Mouse (Mus musculus) frontal cortex, postnatal 10 days (tissue): ENCODE results near the gene Pitpnc1.

Experiments used
- DNase-seq, 2 experiments: peaks; one replicate each; pipeline ENCODE4 v3.0.0; 2022; ENCODE audit warnings: low spot score in 2 of 2, mixed read lengths in 1 of 2

Gene Pitpnc1

DNA sequence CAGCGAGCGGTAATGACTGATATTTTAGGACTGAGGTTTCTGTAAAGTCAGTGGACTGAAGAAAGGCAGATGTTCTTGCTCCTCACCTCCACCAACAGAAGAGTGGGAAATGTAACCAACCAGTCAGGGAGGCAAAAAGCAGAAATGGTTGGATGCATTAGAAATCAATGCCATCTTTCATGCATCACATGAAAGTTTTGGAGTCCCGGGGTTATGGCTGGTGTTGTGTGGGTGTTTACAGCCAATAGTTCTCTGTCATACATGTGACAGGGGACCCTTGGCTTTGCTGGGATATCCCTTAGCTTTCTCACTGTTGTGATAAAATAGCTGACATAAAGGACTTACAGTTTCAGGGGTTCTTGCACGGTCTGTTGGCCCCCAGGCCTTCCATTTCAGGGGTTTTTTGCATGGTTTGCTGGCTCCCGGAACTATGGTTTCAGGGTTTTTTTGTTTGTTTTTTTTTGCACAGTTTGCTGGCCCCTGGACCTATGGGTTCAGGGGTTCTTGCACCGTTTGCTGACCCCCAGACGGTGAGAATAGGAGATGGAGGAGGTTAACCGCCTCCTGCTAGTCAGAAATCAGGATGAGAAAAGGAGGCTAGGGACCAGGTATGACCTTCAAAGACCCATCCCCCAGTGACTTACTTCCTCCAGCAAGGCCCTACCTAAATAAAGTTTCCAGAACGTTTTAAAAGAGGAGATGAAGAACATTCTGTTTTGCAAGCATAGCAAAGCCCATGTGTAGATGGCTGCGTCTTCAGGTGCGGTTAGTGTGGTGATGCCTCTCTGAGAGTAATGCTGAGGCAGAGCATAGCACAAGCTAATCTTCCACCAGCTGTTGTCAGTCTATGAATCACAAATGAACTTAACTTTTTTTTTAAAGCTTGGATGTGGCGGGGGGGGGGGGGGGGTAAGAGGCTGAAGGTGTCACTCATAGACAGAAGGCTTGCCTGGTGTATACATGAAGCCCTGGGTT, 27.1 kb downstream of the Pitpnc1 start:
- DNase-seq = no peak

DNA sequence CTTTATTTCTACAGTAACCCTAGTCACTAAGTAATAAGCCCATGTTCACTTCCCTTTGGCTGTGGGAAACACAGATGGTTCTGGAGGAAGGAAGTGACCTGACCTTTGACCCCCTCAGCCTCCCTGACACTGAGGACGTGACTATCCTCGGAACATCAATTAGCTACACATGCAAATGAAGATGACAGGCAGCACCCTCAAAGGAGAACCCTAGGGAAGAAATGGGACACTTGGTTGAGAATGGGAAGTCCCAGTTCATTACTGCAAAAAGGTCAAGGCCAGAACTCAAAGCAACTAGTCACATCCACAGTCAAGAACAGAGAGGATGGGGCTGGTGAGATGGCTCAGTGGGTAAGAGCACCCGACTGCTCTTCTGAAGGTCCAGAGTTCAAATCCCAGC, 29.4 kb downstream of the Pitpnc1 start:
- DNase-seq = no peak

DNA sequence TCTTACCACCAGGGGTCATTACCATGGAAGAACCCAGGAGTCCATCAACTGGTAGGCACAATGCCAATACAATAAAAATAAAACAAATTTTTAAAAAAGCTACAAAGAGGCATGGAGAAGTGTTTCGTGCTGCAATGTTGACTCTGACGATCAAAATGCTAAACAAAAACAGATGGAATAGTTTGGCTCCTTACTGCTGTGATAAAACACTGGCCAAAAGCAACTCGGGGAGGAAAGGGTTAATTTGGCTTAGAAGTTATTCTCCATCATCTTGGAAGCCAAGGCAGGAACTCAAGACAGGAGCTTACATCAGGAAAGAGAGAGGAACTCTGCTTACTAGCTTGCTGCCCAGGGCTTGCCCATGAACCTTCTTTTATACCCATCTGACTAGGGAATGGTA, 32.4 kb downstream of the Pitpnc1 start:
- DNase-seq = no peak

DNA sequence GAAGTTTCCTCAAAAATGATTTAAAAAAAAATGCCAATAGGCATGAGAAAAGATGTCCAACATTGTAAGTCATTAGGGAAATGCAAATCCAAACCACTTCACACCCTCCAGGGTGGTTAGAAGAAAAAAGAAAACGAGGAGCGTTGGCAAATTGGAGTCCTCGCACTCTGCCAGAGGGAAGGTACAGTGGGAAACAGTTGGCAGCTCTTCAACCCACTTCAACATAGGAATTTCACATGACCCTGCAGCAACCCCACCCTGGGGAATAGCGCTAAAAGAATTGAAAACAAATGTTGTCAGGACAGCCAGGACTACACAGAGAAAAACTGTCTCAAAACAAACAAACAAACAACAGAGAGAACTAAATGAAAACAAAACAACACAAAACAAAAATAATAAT, 32.8 kb downstream of the Pitpnc1 start:
- DNase-seq = no peak

DNA sequence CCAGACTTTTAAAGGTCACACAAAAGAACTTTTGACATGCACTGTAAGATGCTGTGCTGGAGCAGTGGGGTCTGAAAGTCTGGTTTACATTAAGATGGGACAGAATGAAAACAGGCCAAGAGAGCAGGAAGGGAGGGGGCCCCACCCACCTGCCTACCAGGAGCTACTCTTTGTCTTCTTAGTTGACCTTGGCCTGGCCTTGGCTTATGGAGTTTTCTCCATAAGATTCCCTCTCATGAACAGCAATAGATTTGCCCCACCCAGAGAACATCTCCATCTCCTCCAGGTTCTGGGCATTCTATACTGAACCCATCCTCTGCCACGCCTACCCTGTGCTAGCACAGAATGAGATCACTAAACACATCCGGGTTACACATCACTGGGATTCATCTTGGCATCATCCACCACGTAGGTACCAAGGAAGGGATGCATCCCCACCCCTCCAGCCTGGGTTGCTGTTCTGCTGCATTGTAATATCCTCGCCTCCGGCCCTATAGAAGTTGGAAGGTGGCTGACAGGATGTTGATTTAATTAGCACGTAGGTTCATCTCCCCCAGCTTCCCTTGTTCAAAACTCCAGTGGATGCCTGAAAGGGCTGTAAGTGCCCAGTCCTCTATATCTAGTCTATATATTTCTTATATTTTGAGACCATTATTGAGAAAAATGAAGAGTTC, 34.6 kb downstream of the Pitpnc1 start:
- DNase-seq = no peak

DNA sequence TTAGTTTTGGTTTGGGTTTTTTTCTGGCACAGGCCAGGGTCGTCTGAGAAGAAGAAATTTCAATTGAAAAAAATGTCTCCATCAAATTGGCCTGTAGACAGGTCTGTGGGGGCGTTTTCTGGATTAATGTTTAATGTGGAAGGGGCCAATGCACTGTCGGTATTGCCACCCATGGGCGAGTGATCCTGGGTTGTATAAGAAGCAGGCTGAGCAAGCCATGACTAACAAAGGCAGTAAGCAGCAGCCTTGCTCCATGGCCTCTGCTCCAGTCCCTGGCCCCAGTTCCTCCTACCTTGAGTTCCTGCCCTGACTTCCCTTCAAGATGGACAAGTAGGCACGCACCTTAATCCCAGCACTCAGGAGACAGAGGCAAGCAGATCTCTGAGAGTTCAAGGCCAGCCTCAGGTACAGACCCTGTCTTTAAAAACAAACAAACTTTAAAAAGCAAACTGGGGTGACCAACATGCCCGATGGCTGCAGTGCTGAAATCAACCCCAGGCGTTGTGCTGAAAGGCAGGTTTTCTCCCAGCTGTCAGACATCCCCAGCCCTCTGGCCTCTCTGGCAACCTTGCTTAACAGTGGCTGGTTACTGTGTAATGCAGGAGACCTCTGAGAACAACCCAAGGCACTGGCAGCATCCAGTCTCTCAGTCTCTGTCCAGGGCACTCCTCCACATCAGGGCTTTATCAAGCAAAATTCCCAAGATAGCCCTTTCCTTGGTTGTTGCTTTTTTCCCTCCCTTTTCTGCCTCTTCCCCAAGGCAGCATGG, 39.1 kb downstream of the Pitpnc1 start:
- no peak for DNase-seq

DNA sequence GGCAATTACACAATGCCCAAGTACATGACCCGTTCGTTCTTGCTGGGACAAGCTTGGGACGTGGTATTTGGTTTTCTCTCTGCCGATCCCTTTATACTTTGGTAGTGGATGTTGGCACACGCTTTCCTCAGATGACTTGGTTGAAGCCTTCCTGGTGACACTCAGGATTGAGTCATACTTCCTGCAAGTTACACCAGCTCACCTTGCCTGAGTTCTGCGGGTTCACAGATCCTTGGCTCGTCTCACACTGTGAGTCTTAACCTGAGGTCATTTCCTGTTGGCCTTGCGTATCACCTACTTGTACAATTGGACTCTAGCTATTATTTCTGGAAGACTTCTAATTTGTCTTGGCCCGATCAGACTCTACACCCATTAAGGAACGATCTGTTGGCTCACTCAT, 42.5 kb downstream of the Pitpnc1 start:
- DNase-seq = no peak

DNA sequence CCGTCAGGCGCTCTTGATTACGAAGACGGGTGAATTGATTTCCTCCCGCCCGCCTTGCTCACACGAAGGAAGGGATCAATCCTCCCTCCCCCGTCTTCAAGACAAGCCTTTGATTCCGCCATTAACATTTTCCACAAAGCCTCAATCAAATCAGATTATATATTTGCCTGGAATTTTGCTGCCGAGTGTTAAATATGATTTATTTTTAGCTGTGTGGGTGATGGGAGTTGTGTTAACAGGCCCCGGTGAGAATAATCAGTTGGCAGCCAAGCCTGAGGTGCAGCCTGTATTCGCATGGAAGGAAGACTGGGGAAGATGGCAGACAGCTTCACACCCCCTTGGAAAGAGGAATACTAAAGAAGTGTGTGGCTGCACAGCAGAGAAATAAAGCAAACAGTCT, 46.3 kb downstream of the Pitpnc1 start:
- no peak for DNase-seq

DNA sequence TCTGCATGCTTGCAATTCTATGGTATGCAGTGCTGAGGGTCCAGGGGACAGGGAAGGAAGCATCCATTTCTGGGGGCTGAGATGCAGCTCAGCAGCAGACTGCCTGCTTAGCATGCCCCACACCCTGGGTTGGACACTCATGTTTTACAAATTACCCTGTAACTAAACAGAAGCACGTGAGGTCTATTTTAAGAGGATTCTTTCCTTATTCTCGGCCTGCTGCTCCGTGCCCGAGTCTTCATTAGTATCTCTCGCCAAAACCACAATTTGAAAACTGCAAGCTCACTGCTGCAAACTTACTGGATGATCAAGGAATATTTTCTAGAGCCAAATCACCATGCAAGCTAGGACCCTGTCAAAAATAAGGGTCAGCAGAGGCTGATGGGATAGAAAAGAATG, 48.1 kb downstream of the Pitpnc1 start:
- DNase-seq = no peak

DNA sequence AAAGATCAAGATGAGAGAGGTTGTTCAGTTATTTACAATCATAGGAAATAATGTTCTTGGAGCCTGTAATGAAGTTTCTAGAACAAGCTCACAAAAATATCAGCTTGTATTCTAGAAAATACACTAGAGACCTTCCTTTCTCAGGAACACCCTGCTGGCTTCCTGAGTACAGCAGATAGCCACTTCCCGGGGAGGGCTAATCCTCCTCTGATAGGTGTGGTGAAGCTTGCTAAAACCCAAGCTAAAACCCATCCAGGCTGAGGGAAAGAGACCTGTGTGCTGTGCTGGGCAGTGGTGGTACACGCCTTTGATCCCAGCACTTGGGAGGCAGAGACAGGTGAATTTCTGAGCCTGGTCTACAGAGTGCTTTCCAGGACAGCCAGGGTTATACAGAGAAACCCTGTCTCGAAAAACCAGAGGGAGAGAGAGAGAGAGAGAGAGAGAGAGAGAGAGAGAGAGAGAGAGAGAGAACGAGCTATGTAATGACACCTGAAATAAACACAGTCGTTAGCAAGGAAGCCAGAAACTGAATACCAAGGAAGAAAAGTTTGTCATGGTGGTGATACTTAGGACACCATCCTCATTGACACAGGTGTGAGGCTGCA, 48.6 kb downstream of the Pitpnc1 start:
- DNase-seq = no peak

DNA sequence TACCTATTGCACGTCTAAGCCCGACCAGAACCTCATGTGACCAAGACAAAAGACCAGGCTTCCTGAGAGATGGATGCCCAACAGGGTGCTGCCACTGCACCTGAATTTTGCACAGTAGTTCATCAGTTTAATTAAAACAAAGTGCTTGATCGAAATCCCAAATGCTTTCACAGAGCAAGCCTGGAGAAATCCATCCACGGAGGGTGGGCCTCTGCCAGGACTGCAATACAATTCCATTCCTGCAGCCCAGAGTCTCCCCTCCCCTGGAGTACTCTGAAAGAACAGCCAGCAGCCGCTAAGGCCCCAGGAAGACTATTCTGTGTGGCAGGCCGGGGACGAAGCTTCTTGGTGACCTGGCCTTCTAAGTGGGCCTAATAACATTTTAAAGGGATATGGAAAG, 50.6 kb downstream of the Pitpnc1 start:
- no peak for DNase-seq

DNA sequence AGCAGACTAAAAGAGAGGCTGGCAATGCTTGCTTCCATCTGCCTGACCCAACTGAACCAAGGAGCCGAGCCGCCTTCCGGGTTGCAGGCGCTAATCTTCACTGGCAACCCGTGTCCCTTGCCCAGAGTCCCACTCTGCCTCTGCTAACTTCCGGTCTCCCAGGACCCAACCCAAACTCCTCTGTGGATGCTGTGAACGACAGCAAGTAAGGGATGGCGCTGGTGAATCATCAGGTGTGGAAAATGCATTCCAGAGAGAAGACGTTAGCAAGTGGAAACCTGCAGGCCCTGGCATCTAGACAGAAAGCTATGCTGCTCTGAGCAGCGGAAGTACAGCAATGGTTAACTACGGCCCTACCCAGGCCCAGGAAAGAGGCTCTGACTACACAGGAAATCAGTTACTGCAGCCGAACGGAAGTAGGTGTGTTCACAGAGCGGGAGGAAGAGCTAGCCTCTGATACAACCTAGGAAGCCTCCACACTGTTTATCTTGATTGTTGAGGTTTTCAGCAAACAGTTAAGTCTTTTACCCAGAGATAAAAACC, 53.4 kb downstream of the Pitpnc1 start:
- DNase-seq = no peak

DNA sequence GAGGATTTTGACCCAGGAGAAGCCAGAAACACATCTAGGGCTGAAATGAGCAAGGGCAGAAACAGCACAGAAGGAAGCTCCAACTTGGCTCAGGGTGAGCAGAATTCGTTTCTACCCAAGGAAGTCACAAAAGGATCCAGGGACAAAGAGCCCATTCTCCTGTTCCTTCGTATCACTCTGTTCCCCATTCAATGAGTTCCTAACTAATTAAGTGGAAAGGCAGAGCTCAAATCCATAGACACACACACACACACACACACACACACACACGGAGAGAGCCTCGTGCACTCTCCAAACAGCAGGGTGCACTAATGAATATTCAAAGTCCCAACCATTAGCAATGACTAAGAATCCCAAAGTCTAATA, 54.0 kb downstream of the Pitpnc1 start:
- DNase-seq = no peak

DNA sequence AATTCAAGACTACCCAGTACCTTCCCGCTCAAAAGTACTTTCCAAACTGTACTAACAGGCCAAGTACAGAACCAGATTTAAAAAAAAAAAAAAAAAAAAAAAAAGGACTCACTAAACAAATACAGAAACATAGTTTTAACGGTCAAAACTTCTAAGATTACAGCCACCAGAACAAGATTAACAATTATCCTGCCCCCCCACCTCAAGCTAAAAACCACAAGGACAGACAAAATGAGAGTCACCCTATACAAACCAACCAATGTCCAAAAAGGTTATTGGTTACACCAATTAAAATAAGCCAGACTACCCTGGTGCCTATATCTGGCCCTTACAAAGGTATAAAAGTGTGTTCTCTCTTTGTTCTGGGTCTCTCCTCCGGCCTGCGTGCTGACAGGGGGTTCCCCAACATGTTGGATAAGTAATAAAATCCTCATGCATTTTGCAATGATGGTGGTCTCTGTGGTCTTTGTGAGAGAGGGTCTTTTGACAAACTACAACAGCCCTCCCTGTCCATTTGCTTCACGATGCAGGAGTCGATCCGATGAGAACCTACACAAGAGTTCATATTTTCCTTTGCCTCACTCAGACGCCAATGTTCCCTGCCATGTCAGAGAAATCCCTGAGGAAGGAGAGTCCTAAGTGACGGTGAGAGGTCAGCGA, 54.5 kb downstream of the Pitpnc1 start:
- DNase-seq = no peak

DNA sequence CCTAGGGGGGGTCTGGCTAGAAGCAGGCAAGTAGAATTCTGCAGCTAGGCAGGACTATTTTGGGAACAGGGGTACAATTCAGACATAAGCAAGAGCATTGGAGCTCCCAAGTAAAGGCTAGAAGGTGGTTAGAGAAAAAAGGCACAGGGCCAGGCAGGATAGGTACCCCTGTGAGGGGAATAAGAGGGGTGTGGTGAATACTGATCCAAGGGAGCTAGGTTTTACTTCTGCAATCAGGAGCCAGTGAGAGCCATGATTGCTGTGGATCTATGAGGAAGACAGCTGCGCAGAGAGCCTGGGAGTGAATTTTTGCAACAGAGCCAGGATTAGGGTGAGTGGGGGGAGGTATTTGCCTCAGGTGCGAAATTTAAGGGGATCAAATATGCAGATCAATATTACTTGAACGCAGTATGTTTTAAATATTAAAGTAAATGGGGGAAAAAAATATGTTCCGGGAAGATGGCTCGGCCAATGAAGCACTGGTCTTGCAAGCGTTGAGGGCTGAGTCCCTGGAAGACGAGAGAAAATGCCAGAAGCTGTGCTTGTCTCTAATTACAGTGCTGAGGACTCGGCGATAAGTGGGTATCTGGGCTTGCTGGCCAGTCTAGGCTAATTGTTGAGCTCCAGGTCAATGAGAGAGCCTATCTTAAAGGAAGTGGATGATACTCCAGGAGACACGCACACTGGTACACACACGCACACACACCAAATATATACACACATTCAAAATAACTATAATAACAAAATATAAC, 55.3 kb downstream of the Pitpnc1 start:
- DNase-seq = no peak

DNA sequence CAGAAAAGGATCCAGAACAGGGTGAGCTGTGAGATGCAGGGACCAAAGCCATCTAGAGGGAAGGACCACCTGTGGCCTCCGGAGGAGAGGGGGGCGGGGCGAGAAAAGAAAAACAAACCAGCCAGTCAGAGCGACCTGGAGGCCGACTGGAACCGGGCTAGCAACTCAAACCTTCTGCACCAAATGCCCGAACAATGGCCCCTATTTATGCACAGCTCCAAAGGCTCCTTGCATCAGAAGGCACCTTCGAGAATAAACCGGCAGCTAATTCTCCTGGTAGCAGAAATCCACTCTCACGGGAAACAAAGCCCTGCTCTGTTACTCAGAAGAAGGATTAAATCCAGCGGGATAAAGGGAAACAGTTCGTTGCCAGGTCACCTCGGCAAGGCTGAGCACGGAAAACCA, 57.2 kb downstream of the Pitpnc1 start:
- peak; percentile 59 for DNase-seq

DNA sequence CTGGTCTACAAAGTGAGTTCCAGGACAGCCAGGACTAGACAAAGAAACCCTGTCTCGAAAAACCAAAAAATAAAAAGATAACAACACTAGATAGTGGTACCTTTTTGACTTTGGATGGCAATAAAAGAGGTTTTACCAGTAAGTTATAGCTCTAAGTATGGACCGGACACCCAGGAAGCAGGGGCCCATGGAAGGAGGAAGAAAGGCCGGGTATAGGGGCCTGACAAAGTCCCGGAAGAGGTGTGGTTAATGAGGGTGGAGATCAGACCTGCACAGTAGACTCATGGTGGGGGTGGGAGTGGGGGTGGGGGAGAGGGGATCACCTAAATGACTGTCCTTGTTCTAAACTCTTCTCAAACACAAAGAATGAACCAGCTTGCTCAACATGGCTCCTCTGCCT, 58.4 kb downstream of the Pitpnc1 start:
- no peak for DNase-seq

DNA sequence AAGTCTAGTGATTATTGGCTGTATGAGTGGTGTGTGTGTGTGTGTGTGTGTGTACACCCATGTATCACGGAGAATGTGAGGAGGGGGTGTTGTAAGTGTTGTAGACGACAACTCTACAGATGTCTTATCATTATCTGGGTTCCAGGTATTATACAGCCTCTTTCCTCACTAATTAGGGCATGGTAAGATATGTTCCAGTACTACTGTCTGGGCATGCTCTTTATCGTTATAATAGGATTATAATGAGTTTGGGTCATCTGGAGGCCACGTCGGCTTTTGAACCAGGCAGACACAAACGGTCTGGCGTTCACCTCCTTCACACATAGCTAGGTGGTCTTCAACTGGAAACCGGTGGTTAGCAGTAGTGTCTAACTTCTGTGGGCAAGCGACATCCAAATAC, 58.9 kb downstream of the Pitpnc1 start:
- DNase-seq = no peak

DNA sequence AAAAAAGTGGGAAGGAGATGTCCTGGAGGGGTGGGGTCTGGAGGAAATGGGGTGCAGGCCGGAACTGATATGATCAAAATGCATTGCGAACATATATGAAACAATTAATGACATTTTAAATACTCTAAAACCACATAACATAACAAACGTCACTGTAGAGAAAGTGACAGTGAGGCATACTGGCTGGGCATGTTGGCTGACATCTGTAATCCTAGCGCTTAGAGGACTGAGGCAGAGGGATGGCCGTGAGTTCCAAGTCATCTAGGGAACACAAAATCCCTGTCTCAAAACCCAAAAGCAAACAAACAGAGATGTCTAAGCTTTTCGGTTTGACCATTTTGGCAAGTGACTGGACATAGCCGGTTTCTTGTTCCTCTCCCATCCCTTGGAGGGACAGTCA, 59.7 kb downstream of the Pitpnc1 start:
- no peak for DNase-seq

DNA sequence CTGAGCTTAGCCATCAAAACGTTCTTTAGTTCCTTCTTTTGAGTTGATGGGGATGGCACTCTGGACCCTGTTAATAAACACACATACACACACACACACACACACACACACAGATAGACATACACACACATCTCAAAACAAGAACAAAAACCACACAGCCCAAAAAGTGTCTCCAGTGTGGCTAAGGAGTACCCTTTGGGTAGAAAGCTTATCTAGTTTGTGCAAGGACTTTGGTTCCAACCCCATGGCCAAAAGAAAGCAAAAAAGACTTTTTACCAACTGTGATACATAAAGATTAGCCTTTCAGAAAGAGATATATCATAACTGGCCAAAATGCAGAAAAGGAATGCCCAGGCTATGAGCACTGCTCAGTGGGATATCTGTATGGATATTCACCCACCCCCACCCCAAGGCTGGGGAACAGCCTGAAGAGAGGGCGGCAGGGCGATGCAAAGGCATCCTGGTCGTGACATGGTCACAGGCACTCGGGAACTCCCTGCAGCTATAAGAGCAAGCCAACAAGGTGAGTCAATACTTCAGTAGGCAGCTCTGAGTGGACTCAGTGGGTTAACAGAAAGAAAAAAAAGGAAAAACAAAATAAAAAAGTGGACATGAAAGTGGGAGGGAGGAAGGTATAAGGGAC, 60.3 kb downstream of the Pitpnc1 start:
- no peak for DNase-seq
